Mouse (Mus musculus) 3134 (cell line): Measurements from ENCODE around the gene 1700025G04Rik.
"Not testable (repeated sequence)": the region's sequence is repeated elsewhere in the genome, so short reads cannot be mapped to it uniquely, and the experiment has no call there.

Experiments used
- DNase-seq: peaks from one replicate; pipeline ENCODE4 v3.0.0-alpha.2; 2011; ENCODE audit warnings: low spot score; ENCODE audit not compliant: insufficient read length; ENCODE audit errors: extremely low read depth

Gene 1700025G04Rik

GRCm38 (mm10) chr1:151812004-151812712 lies 277.8 kb downstream of the 1700025G04Rik start:
- DNase-seq: no peak

GRCm38 (mm10) chr1:151811456-151811855 lies 278.5 kb downstream of the 1700025G04Rik start:
- no peak for DNase-seq

GRCm38 (mm10) chr1:151810628-151811421 lies 279.1 kb downstream of the 1700025G04Rik start:
- no peak for DNase-seq

GRCm38 (mm10) chr1:151807286-151807685 lies 282.6 kb downstream of the 1700025G04Rik start:
- no peak for DNase-seq

GRCm38 (mm10) chr1:151802795-151803194 lies 287.1 kb downstream of the 1700025G04Rik start:
- not testable (repeated sequence) for DNase-seq
